Mouse (Mus musculus): ENCODE data around the gene Hfe. TPM values are rescaled to one million over a fixed set of nuclear protein-coding genes. Genes with fewer than 3 reads are reported as not detected.
"Not testable (repeated sequence)": the region's sequence is repeated elsewhere in the genome, so short reads cannot be mapped to it uniquely, and the experiment has no call there.

Gene Hfe
- polyA plus RNA-seq, 1 experiment from 2014 or later, result 10.3 TPM

- WGBS, result 69% methylated on average over 2 of the region's 2 CpGs
- Histone ChIP-seq H3K9me3 (ENCODE audit: control insufficient read depth, low read length) (no peaks in the 10 kb centered on the region), H3K27ac (replicated peaks; ENCODE audit: low read depth, low read length) (no peak overlapping the region), H3K9ac (ENCODE audit: low read depth, low read length) (no peak overlapping the region), H3K4me2 (ENCODE audit: low read depth, low read length) (no peak overlapping the region), H3K27me3 (replicated peaks; ENCODE audit: control insufficient read depth, insufficient read depth, low read length) (no peaks in the 10 kb centered on the region), H3K4me3 (ENCODE audit: low read depth, low read length) (no peak overlapping the region), H3K36me3 (ENCODE audit: control insufficient read depth, insufficient read depth, low read length) (no peaks in the 10 kb centered on the region), H3K4me1 (ENCODE audit: control insufficient read depth, insufficient read depth, low read length) (peaks cover 10% of the 10 kb centered on the region; the same call in 1 of the 2 replicates)
- no peak for ATAC-seq (ENCODE audit: low read depth)
- DNase-seq (ENCODE audit: low spot score), result no peak
Measured at GRCm38 (mm10) chr13:23689459-23689858, 21.2 kb downstream of the Hfe start.

- peaks cover 10% of the 10 kb centered on the region; the same call in 1 of the 2 replicates for H3K4me1 ChIP-seq (ENCODE audit: control insufficient read depth, insufficient read depth, low read length)
- ATAC-seq (ENCODE audit: low read depth), result no peak
- H3K9ac ChIP-seq (ENCODE audit: low read depth, low read length), result no peak overlapping the region
- no peaks in the 10 kb centered on the region for H3K9me3 ChIP-seq (ENCODE audit: control insufficient read depth, low read length)
- no peak for DNase-seq (ENCODE audit: low spot score)
- H3K27ac ChIP-seq (replicated peaks; ENCODE audit: low read depth, low read length), result no peak overlapping the region
- H3K27me3 ChIP-seq (replicated peaks; ENCODE audit: control insufficient read depth, insufficient read depth, low read length), result no peaks in the 10 kb centered on the region
- WGBS, result 95% methylated on average over 2 of the region's 2 CpGs
- no peak overlapping the region for H3K4me3 ChIP-seq (ENCODE audit: low read depth, low read length)
- no peak overlapping the region for H3K4me2 ChIP-seq (ENCODE audit: low read depth, low read length)
- H3K36me3 ChIP-seq (ENCODE audit: control insufficient read depth, insufficient read depth, low read length), result no peaks in the 10 kb centered on the region
Measured at GRCm38 (mm10) chr13:23688956-23689355, 21.7 kb downstream of the Hfe start.

- DNase-seq (ENCODE audit: low spot score) (no peak), ATAC-seq (ENCODE audit: low read depth) (no peak)
- no peak overlapping the region for H3K27ac ChIP-seq (replicated peaks; ENCODE audit: low read depth, low read length)
- no peaks in the 10 kb centered on the region for H3K27me3 ChIP-seq (replicated peaks; ENCODE audit: control insufficient read depth, insufficient read depth, low read length)
- no peak overlapping the region for H3K4me3 ChIP-seq (ENCODE audit: low read depth, low read length)
- no peak overlapping the region for H3K9ac ChIP-seq (ENCODE audit: low read depth, low read length)
- no peak overlapping the region for H3K4me2 ChIP-seq (ENCODE audit: low read depth, low read length)
- H3K9me3 ChIP-seq (ENCODE audit: control insufficient read depth, low read length), result no peaks in the 10 kb centered on the region
- peaks cover 12% of the 10 kb centered on the region for H3K4me1 ChIP-seq (ENCODE audit: control insufficient read depth, insufficient read depth, low read length)
- 86% methylated on average over 7 of the region's 7 CpGs for WGBS
- no peaks in the 10 kb centered on the region for H3K36me3 ChIP-seq (ENCODE audit: control insufficient read depth, insufficient read depth, low read length)
Measured at GRCm38 (mm10) chr13:23687907-23688306, 22.7 kb downstream of the Hfe start.

- DNase-seq (ENCODE audit: low spot score), result peak; percentile 16
- Histone ChIP-seq H3K9ac (ENCODE audit: low read depth, low read length) (no peak overlapping the region), H3K27me3 (replicated peaks; ENCODE audit: control insufficient read depth, insufficient read depth, low read length) (no peaks in the 10 kb centered on the region), H3K36me3 (ENCODE audit: control insufficient read depth, insufficient read depth, low read length) (no peaks in the 10 kb centered on the region), H3K4me1 (ENCODE audit: control insufficient read depth, insufficient read depth, low read length) (peaks cover 16% of the 10 kb centered on the region), H3K9me3 (ENCODE audit: control insufficient read depth, low read length) (no peaks in the 10 kb centered on the region), H3K4me2 (ENCODE audit: low read depth, low read length) (no peak overlapping the region), H3K4me3 (ENCODE audit: low read depth, low read length) (no peak overlapping the region), H3K27ac (replicated peaks; ENCODE audit: low read depth, low read length) (no peak overlapping the region)
- 83% methylated on average over 4 of the region's 4 CpGs for WGBS
- ATAC-seq (ENCODE audit: low read depth), result no peak
Measured at GRCm38 (mm10) chr13:23687181-23687580, 23.5 kb downstream of the Hfe start.

- H3K9me3 ChIP-seq (ENCODE audit: control insufficient read depth, low read length), result no peaks in the 10 kb centered on the region
- no peak for DNase-seq (ENCODE audit: low spot score)
- peak overlapping the region; percentile 79 for H3K4me2 ChIP-seq (ENCODE audit: low read depth, low read length)
- H3K4me1 ChIP-seq (ENCODE audit: control insufficient read depth, insufficient read depth, low read length), result peaks cover 16% of the 10 kb centered on the region
- peak overlapping the region; percentile 99 for H3K27ac ChIP-seq (replicated peaks; ENCODE audit: low read depth, low read length)
- no peaks in the 10 kb centered on the region for H3K27me3 ChIP-seq (replicated peaks; ENCODE audit: control insufficient read depth, insufficient read depth, low read length)
- peak overlapping the region; percentile 79 for H3K9ac ChIP-seq (ENCODE audit: low read depth, low read length)
- peak overlapping the region; percentile 50 for H3K4me3 ChIP-seq (ENCODE audit: low read depth, low read length)
- H3K36me3 ChIP-seq (ENCODE audit: control insufficient read depth, insufficient read depth, low read length), result no peaks in the 10 kb centered on the region
- 39% methylated on average over 4 of the region's 4 CpGs for WGBS
- ATAC-seq (ENCODE audit: low read depth), result no peak
Measured at GRCm38 (mm10) chr13:23685966-23686365, 24.7 kb downstream of the Hfe start.

GRCm38 (mm10) chr13:23685121-23685861 lies 25.4 kb downstream of the Hfe start:
- no peak for ATAC-seq (ENCODE audit: low read depth)
- peak overlapping the region; percentile 79 for H3K4me2 ChIP-seq (ENCODE audit: low read depth, low read length)
- H3K9me3 ChIP-seq (ENCODE audit: control insufficient read depth, low read length), result no peaks in the 10 kb centered on the region
- no peaks in the 10 kb centered on the region for H3K27me3 ChIP-seq (replicated peaks; ENCODE audit: control insufficient read depth, insufficient read depth, low read length)
- DNase-seq (ENCODE audit: low spot score), result peak; percentile 73
- H3K36me3 ChIP-seq (ENCODE audit: control insufficient read depth, insufficient read depth, low read length), result no peaks in the 10 kb centered on the region
- peaks cover 16% of the 10 kb centered on the region for H3K4me1 ChIP-seq (ENCODE audit: control insufficient read depth, insufficient read depth, low read length)
- WGBS, result 6% methylated on average over 15 of the region's 15 CpGs
- peak overlapping the region; percentile 50 for H3K4me3 ChIP-seq (ENCODE audit: low read depth, low read length)
- H3K27ac ChIP-seq (replicated peaks; ENCODE audit: low read depth, low read length), result peak overlapping the region; percentile 99
- H3K9ac ChIP-seq (ENCODE audit: low read depth, low read length), result peak overlapping the region; percentile 79

GRCm38 (mm10) chr13:23684295-23684945 lies 26.2 kb downstream of the Hfe start:
- not testable (repeated sequence) for H3K36me3 ChIP-seq (ENCODE audit: control insufficient read depth, insufficient read depth, low read length); H3K27me3 ChIP-seq (replicated peaks; ENCODE audit: control insufficient read depth, insufficient read depth, low read length); H3K9me3 ChIP-seq (ENCODE audit: control insufficient read depth, low read length)
- H3K27ac ChIP-seq (replicated peaks; ENCODE audit: low read depth, low read length), result peak overlapping the region; percentile 99
- WGBS, result under 1% methylated on average over 9 of the region's 37 CpGs
- H3K4me3 ChIP-seq (ENCODE audit: low read depth, low read length), result peak overlapping the region; percentile 50
- H3K4me1 ChIP-seq (ENCODE audit: control insufficient read depth, insufficient read depth, low read length), result peaks cover 16% of the 10 kb centered on the region
- peak overlapping the region; percentile 79 for H3K9ac ChIP-seq (ENCODE audit: low read depth, low read length)
- peak overlapping the region; percentile 79 for H3K4me2 ChIP-seq (ENCODE audit: low read depth, low read length)
- ATAC-seq (ENCODE audit: low read depth) (peak; percentile 2), DNase-seq (ENCODE audit: low spot score) (peak; percentile 94)

GRCm38 (mm10) chr13:23683755-23684281 lies 26.8 kb downstream of the Hfe start, which contains the start of the genes Hist1h2ac and Hist1h2bc:
Hist1h2ac (minus strand) TSS chr13:23683948.
Hist1h2bc (plus strand) TSS chr13:23684199.
- Histone ChIP-seq H3K9ac (ENCODE audit: low read depth, low read length) (peak within 1 kb of the TSS; percentile 79), H3K4me1 (ENCODE audit: control insufficient read depth, insufficient read depth, low read length) (peaks cover 16% of the 10 kb centered on the region), H3K9me3 (ENCODE audit: control insufficient read depth, low read length) (no peaks in the 10 kb centered on the region), H3K27ac (replicated peaks; ENCODE audit: low read depth, low read length) (peak within 1 kb of the TSS; percentile 99), H3K36me3 (ENCODE audit: control insufficient read depth, insufficient read depth, low read length) (no peaks in the 10 kb centered on the region), H3K4me2 (ENCODE audit: low read depth, low read length) (peak within 1 kb of the TSS; percentile 79), H3K27me3 (replicated peaks; ENCODE audit: control insufficient read depth, insufficient read depth, low read length) (no peaks in the 10 kb centered on the region), H3K4me3 (ENCODE audit: low read depth, low read length) (peak within 1 kb of the TSS; percentile 50)
- DNase-seq (ENCODE audit: low spot score) (peak; percentile 99), ATAC-seq (ENCODE audit: low read depth) (peak; percentile 98)
- WGBS, result 0% methylated on average over 20 of the region's 32 CpGs
